Mouse (Mus musculus): ENCODE measurements around the gene Olfr298.

Gene Olfr298

GRCm38 (mm10) chr7:86492384-86492783 is at the start of gene Olfr298:
Gene Olfr298 (minus strand): TSS chr7:86492484.
- DNase-seq (ENCODE audit: low read depth), result no peak

GRCm38 (mm10) chr7:86519668-86520067 is 27.4 kb upstream of the Olfr298 start, which contains the start of gene Olfr297:
Gene Olfr297 (plus strand): TSS chr7:86519968.
- DNase-seq (ENCODE audit: low read depth), result no peak

- no peak for DNase-seq (ENCODE audit: low read depth)
These were observed 32.7 kb downstream of the Olfr298 start, which contains the start of gene Olfr299 for GRCm38 (mm10) chr7:86459621-86460020. Gene Olfr299 (plus strand): TSS chr7:86459921.

Data from c-Kit-positive CD71-positive TER-119-negative erythroid progenitor cells, embryonic 14.5 days (primary cell).